Mouse (Mus musculus): ENCODE data around the gene Lbx1. TPM values are rescaled to one million over a fixed set of nuclear protein-coding genes. Genes with fewer than 3 reads are reported as not detected.

Lbx1 gene
- 0.64 and 1.2 TPM in 2 replicates for polyA plus RNA-seq (2016; fragmentation: Nextera tagmentation; extraction: Ambion mirVana)

GRCm38 (mm10) chr19:45235766-45236362 lies at the start of gene Lbx1:
Gene Lbx1, minus strand, starts transcription at chr19:45235812.
- 0 out of 2 replicates have a peak within 1 kb of the TSS, but pooled peaks have one; percentile 6 for H3K27ac ChIP-seq
- H3K36me3 ChIP-seq = no peaks in the 10 kb centered on the region
- H3K4me2 ChIP-seq (replicated peaks) = peak within 1 kb of the TSS; percentile 49
- peaks cover 17% of the 10 kb centered on the region for H3K4me1 ChIP-seq
- H3K27me3 ChIP-seq = peaks cover 90% of the 10 kb centered on the region
- peak within 1 kb of the TSS; percentile 29 for H3K4me3 ChIP-seq
- under 1% methylated on average over 29 of the region's 30 CpGs for WGBS
- ATAC-seq (ENCODE audit: insufficient number of reproducible peaks, insufficient read depth, low FRiP score, low TSS enrichment) = peak; percentile 30; the same call in 1 of the 2 replicates
- H3K9ac ChIP-seq = peak within 1 kb of the TSS; percentile 30; the same call in 1 of the 2 replicates
- no peaks in the 10 kb centered on the region for H3K9me3 ChIP-seq

GRCm38 (mm10) chr19:45283302-45283701 lies 47.7 kb upstream of the Lbx1 start:
- 0 out of 2 replicates have a peak overlapping the region, but pooled peaks have one; percentile 2 for H3K4me2 ChIP-seq (replicated peaks)
- H3K9ac ChIP-seq = no peak overlapping the region
- 4% methylated on average over 10 of the region's 10 CpGs for WGBS
- H3K27ac ChIP-seq = no peak overlapping the region
- H3K9me3 ChIP-seq = no peaks in the 10 kb centered on the region
- no peaks in the 10 kb centered on the region for H3K4me1 ChIP-seq
- H3K27me3 ChIP-seq = 0 out of 2 replicates have a peak, but pooled peaks cover 4% of the 10 kb centered on the region
- ATAC-seq (ENCODE audit: insufficient number of reproducible peaks, insufficient read depth, low FRiP score, low TSS enrichment) = no peak
- no peak overlapping the region for H3K4me3 ChIP-seq
- H3K36me3 ChIP-seq = no peaks in the 10 kb centered on the region

DNA sequence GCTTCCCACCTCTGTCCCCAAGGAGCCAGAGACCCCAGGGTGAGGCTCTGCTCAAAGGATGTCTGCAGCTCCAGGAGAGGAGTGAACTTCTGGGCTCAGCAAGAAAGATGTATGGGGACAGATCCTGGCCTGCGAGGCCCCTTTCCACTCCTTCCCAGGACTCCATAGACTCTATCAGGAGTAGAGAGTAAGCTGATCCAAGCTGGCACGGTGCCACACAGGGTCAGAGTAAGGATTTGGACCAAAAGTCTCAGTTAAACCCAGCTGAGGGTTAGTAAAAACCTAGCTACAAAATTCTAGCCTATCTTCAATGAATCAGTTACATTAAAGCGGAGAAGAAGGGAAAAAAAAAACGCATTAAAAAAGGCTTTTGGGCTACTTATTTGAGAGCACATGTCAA lies 40.6 kb upstream of the Lbx1 start:
- Histone ChIP-seq H3K9me3 (no peaks in the 10 kb centered on the region), H3K4me2 (replicated peaks) (no peak overlapping the region), H3K27me3 (0 out of 2 replicates have a peak, but pooled peaks cover 4% of the 10 kb centered on the region), H3K4me3 (no peak overlapping the region), H3K27ac (no peak overlapping the region), H3K9ac (no peak overlapping the region), H3K36me3 (no peaks in the 10 kb centered on the region), H3K4me1 (peaks cover 13% of the 10 kb centered on the region; the same call in 1 of the 2 replicates)
- WGBS = 73% methylated on average over 4 of the region's 4 CpGs
- no peak for ATAC-seq (ENCODE audit: insufficient number of reproducible peaks, insufficient read depth, low FRiP score, low TSS enrichment)

DNA sequence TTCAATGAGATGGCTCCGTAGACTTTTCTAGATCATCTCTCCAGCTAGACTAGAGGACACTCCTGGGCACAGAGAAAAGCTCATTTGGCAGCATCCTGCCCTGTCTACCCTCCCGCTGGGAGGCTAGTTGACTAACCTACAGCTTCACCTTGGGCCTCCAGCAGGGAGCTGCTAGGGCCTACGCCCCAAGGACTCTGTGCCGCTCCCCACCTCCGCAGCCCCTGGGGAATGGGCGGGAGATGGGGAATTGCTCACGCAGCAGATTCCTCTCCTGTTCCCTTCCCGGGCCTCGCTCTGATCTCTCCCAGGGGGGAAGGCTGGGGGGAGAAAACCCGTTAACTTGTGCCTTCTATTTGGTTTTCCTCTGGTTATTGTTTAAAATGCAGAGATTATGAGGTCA lies 36.4 kb upstream of the Lbx1 start:
- Histone ChIP-seq H3K4me1 (peaks cover 21% of the 10 kb centered on the region), H3K27me3 (peaks cover 12% of the 10 kb centered on the region; the same call in 1 of the 2 replicates), H3K27ac (no peak overlapping the region), H3K4me2 (replicated peaks) (no peak overlapping the region), H3K36me3 (no peaks in the 10 kb centered on the region), H3K9me3 (no peaks in the 10 kb centered on the region), H3K4me3 (no peak overlapping the region), H3K9ac (no peak overlapping the region)
- 22% methylated on average over 10 of the region's 10 CpGs for WGBS
- no peak for ATAC-seq (ENCODE audit: insufficient number of reproducible peaks, insufficient read depth, low FRiP score, low TSS enrichment)

DNA sequence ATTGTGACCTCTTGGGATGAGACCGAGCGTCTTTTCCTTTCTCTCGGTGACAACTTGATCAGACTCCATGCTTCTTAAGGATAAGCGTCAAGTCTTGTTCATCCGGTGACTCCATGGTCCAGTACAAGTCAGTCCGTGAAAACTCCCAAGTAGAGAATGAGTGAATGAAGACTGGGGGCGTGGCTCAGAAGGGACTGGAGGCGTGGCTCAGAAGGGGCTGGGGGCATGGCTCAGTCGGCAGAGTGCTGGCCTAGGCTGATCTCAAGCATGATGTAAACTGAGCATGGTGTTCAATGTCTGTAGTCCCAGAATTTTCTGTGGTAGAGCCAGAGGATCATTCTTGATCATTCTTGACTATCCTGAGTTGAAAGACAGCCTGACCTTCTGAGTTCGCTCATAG lies 27.4 kb upstream of the Lbx1 start:
- Histone ChIP-seq H3K4me1 (no peaks in the 10 kb centered on the region), H3K9ac (no peak overlapping the region), H3K36me3 (no peaks in the 10 kb centered on the region), H3K4me3 (no peak overlapping the region), H3K27ac (no peak overlapping the region), H3K4me2 (replicated peaks) (no peak overlapping the region), H3K9me3 (no peaks in the 10 kb centered on the region), H3K27me3 (0 out of 2 replicates have a peak, but pooled peaks cover 3% of the 10 kb centered on the region)
- no peak for ATAC-seq (ENCODE audit: insufficient number of reproducible peaks, insufficient read depth, low FRiP score, low TSS enrichment)
- WGBS = 68% methylated on average over 10 of the region's 10 CpGs

DNA sequence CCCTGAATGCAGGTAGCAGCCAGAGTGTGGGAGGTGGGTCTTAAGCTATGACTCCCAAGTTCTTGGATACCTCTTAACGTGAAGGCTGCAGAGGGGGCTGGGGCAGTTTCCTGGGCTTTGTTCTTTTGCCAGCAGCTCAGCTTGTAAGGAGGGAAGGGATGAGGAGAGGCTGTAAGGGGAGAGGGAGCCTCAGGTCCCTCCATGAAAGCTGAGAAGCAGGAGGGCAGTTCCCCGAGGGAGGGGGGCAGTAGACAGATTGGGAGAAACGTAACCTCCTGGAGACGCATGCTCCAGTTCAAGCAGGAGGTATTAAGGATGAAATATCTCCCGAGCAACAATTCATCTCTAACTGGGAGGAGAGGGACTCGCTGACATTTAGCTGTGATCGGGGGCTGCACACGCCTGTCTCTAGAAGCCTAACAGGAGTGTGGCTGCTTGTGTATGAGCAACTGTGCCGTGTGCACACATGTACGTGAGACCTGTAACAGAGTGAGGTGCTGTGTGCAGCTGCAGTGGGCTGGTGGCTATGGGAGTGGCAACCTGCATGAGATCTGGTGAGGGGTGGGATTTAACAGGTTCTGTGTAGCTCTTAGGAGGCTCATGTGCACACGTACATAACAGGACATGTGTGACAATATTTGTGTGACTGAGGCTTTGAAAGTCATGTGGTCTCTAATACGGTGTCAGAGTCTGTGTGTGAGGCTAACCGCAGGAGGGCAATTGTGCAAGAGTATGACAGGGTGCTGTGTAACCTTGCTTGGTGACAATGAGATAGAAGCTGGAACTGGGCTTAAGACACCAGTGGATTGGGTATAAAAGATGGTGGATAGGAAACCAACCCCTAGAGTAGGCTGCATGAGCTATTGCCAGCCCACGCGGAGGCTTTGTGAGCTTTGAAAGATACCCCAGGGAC lies 22.1 kb upstream of the Lbx1 start:
- Histone ChIP-seq H3K36me3 (no peaks in the 10 kb centered on the region), H3K9ac (no peak overlapping the region), H3K27ac (no peak overlapping the region), H3K4me1 (peaks cover 8% of the 10 kb centered on the region; the same call in 1 of the 2 replicates), H3K4me2 (replicated peaks) (0 out of 2 replicates have a peak overlapping the region, but pooled peaks have one; percentile 4), H3K27me3 (peaks cover 8% of the 10 kb centered on the region; the same call in 1 of the 2 replicates), H3K4me3 (no peak overlapping the region), H3K9me3 (no peaks in the 10 kb centered on the region)
- 46% methylated on average over 15 of the region's 15 CpGs for WGBS
- ATAC-seq (ENCODE audit: insufficient number of reproducible peaks, insufficient read depth, low FRiP score, low TSS enrichment) = no peak

- H3K4me1 ChIP-seq = peaks cover 8% of the 10 kb centered on the region; the same call in 1 of the 2 replicates
- H3K36me3 ChIP-seq = no peaks in the 10 kb centered on the region
- H3K9ac ChIP-seq = no peak overlapping the region
- H3K27ac ChIP-seq = no peak overlapping the region
- no peak overlapping the region for H3K4me3 ChIP-seq
- 73% methylated on average over 7 of the region's 7 CpGs for WGBS
- H3K4me2 ChIP-seq (replicated peaks) = no peak overlapping the region
- no peaks in the 10 kb centered on the region for H3K9me3 ChIP-seq
- peaks cover 15% of the 10 kb centered on the region; the same call in 1 of the 2 replicates for H3K27me3 ChIP-seq
- ATAC-seq (ENCODE audit: insufficient number of reproducible peaks, insufficient read depth, low FRiP score, low TSS enrichment) = no peak
Measured at GRCm38 (mm10) chr19:45254806-45255205, 19.2 kb upstream of the Lbx1 start.

DNA sequence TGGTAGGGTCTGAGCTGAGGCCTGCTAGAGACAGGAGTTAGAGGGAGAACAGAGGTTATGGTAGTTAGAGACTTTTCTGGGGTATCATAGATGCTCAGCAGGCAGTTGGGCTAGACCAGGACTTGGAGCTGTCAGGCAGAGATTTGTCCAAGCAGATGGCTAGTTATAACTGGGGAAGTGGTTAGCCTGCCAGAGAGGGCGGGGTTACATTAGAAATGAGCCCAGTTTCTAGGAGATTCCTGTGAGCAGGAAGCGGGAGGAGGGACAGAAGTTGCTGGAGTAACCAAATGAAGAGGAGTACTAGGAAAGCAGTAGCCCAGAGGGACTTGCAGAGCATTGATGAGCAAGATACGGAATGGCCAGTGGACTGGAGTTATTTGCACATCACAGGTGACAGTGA lies 16.8 kb upstream of the Lbx1 start:
- ATAC-seq (ENCODE audit: insufficient number of reproducible peaks, insufficient read depth, low FRiP score, low TSS enrichment) = no peak
- 63% methylated on average over 3 of the region's 3 CpGs for WGBS
- Histone ChIP-seq H3K4me1 (peaks cover 5% of the 10 kb centered on the region; the same call in 1 of the 2 replicates), H3K27ac (no peak overlapping the region), H3K4me3 (no peak overlapping the region), H3K27me3 (peaks cover 25% of the 10 kb centered on the region; the same call in 1 of the 2 replicates), H3K9me3 (no peaks in the 10 kb centered on the region), H3K9ac (no peak overlapping the region), H3K36me3 (no peaks in the 10 kb centered on the region), H3K4me2 (replicated peaks) (no peak overlapping the region)

DNA sequence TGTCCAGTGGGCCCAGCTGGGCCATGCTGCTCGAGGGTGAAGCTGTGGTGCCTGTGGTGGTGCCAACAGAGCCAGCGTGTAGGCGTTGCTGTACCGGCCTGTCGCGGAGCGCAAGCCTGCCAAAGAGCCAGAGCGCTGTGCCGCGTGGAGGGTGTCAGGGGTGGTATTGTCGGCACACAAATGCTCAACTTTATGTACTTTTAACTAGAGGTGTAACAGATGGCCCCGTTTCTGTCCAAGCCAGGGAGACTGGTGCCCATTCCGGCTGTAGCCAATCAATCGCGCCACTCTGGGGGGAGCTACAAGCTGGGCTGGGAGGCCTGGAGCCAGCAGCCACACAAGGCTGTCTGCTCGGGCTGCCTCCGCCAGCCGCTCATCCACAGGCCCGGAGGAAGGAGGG lies 13.1 kb upstream of the Lbx1 start:
- Histone ChIP-seq H3K4me2 (replicated peaks) (no peak overlapping the region), H3K9me3 (no peaks in the 10 kb centered on the region), H3K9ac (no peak overlapping the region), H3K27ac (no peak overlapping the region), H3K4me1 (no peaks in the 10 kb centered on the region), H3K36me3 (no peaks in the 10 kb centered on the region), H3K27me3 (peaks cover 46% of the 10 kb centered on the region), H3K4me3 (no peak overlapping the region)
- ATAC-seq (ENCODE audit: insufficient number of reproducible peaks, insufficient read depth, low FRiP score, low TSS enrichment) = no peak
- WGBS = 78% methylated on average over 19 of the region's 19 CpGs

DNA sequence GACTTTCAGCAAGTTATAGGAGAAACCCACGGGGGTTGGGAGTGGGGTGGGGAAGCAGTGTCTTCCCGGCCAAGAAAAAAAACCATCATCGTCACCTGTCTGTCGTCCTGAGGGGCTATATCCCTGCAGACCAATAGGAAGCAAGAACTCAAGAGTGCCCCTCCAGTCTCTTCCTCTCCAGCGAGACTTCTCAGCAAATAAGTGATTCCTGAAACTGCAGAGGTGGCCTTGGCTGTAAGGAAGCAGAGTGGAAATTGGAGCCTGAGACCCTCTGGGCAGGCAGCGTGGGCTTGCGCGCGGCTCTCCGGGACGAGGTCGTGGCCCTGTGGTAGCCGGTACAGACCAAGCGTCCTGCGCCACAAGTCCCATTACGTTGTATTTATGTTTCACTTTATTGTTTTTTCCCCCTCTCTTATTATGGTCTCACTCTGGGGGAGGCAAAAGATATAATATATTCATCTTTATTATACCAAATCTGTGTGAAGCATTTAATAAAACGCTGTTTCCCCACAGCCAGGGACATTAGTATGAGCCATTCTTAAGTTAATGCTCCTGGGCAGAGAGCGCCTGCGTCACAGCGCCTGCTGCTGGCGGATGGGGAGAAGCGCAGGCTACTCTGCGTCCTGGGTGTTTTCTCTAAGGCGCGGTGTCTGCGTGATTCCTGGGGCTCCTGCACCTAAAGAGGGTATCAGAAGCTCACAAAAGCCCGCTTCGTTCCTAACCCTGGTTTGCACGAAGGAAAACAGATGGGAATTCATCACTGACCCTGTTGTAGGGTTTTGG lies 8.5 kb upstream of the Lbx1 start:
- no peak for ATAC-seq (ENCODE audit: insufficient number of reproducible peaks, insufficient read depth, low FRiP score, low TSS enrichment)
- no peaks in the 10 kb centered on the region for H3K36me3 ChIP-seq
- peaks cover 80% of the 10 kb centered on the region for H3K27me3 ChIP-seq
- no peak overlapping the region for H3K27ac ChIP-seq
- no peak overlapping the region for H3K9ac ChIP-seq
- H3K4me2 ChIP-seq (replicated peaks) = no peak overlapping the region
- no peaks in the 10 kb centered on the region for H3K9me3 ChIP-seq
- no peaks in the 10 kb centered on the region for H3K4me1 ChIP-seq
- 0 out of 2 replicates have a peak overlapping the region, but pooled peaks have one; percentile 2 for H3K4me3 ChIP-seq
- under 1% methylated on average over 29 of the region's 29 CpGs for WGBS

DNA sequence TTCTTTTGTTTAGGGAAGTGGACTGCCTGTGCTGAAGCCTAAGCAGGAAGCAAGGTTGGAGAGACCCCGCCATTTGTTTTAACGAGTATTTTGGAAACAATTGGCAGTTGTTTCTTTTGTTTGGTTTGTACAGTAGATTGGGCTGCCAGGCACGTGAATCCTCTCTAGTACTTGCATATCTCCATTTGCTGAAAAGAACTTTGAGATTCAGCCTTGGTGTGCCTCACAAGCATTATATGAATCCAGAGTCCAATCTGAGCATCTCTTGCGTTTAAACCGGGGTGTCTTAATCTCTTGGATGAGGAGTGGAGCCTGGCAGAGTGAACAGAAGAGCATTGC lies 7.6 kb upstream of the Lbx1 start:
- Histone ChIP-seq H3K27me3 (peaks cover 84% of the 10 kb centered on the region), H3K4me2 (replicated peaks) (no peak overlapping the region), H3K36me3 (no peaks in the 10 kb centered on the region), H3K4me1 (no peaks in the 10 kb centered on the region), H3K4me3 (no peak overlapping the region), H3K9me3 (no peaks in the 10 kb centered on the region), H3K9ac (no peak overlapping the region), H3K27ac (no peak overlapping the region)
- 2% methylated on average over 5 of the region's 5 CpGs for WGBS
- no peak for ATAC-seq (ENCODE audit: insufficient number of reproducible peaks, insufficient read depth, low FRiP score, low TSS enrichment)
